Mouse (Mus musculus): ENCODE measurements around the gene Il27ra.

GRCm38 (mm10) chr8:83992488-83992887, 49.9 kb downstream of the Il27ra start:
- TF ChIP-seq CTCF (IDR thresholded peaks at IDR 0.05; ENCODE audit: control insufficient read depth, insufficient read depth, insufficient replicate concordance, low read depth, low read length) (no peak), POLR2A (IDR thresholded peaks at IDR 0.05; ENCODE audit: control insufficient read depth, low read depth, low read length) (no peak)
